Mouse (Mus musculus): ENCODE measurements around the gene Wdsub1. TPM values are rescaled to one million over a fixed set of nuclear protein-coding genes. Genes with fewer than 3 reads are reported as not detected.
A peak's percentile ranks its signal among the peaks of the same experiment; 100 is the strongest.

Wdsub1 gene
- polyA plus RNA-seq, 1 experiment: 9.9 TPM

DNA sequence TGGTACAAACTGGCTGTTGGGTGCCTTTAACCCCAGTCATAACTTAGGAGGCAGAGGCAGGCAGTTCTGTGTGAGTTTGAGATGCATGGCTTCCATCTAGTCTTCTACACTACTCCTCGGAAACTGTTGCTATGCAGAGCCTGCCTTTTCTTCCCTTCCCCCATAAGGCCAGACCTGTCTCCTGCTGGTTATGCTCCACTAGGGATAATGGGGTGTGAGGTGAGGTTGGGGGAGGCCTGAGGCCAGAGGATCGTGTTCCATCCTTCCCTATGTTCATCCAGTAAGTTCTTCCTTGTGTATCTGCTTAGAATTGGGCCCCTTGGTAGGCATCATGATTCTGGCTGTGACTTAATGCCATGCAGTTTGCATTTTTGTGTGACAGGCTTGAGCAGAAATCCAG lies 76.8 kb downstream of the Wdsub1 start:
- Histone ChIP-seq H3K27ac (replicated peaks; ENCODE audit: low read depth, low read length) (no peak overlapping the region), H3K4me1 (ENCODE audit: control insufficient read depth, insufficient read depth, insufficient read length, low read length) (peaks cover 15% of the 10 kb centered on the region), H3K4me3 (ENCODE audit: insufficient read depth, low read depth, low read length) (no peak overlapping the region)

DNA sequence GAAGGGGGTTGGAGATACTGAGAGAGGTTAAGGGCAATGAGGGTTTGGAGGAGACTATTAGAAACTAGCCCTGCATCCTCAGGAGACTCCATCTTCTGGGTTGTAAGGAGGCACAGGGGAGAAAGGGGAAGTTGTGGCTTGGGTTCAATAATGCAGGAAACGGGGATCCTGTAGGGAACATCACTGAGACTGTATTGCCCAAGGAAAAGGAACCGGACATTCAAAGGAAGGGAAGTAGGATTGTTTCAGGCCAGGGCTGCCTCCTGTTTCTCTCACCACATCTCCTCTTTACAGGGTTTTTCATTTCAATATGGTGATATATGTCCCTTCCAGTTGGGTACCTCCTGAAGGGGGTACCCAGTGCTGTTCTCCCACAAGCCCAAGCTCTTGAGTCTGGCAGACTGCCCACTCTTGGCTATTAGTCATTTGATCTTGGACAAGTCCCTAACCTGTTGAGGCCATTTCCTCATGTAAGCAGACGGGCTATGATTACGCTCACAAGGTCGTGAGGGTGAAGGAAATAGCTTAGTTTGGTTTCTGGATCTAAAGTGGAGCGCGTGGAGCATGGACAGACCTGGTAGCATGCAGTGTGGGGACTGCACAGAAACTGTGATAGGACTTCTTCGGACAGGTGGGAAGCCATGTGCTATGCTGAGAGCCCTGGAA lies 79.5 kb downstream of the Wdsub1 start:
- Histone ChIP-seq H3K4me1 (ENCODE audit: control insufficient read depth, insufficient read depth, insufficient read length, low read length) (peaks cover 8% of the 10 kb centered on the region), H3K4me3 (ENCODE audit: insufficient read depth, low read depth, low read length) (no peak overlapping the region), H3K27ac (replicated peaks; ENCODE audit: low read depth, low read length) (peak overlapping the region; percentile 79)

Data from brown adipose tissue, adult 24 weeks (tissue).